Mouse (Mus musculus) thymus, adult 2 months (tissue): Measurements from ENCODE around the gene Wdr89. TPM values are rescaled to one million over a fixed set of nuclear protein-coding genes. Genes with fewer than 3 reads are reported as not detected.

Source experiments
- DNase-seq: peaks from one replicate; pipeline ENCODE4 v3.0.0; 2021
- H3K27ac ChIP-seq: fragments of 200-500 bp; 2 replicates; pipeline ENCODE4 v1.5.1; 2012; ENCODE audit warnings: low read length, control low read depth; ENCODE audit not compliant: control insufficient read depth, insufficient read depth
- H3K27me3 ChIP-seq: fragments of 200-500 bp; 2 replicates; pipeline ENCODE4 v1.6.1; 2012; ENCODE audit warnings: mild to moderate bottlenecking, low read length, moderate library complexity, mixed read lengths; ENCODE audit not compliant: control insufficient read depth, insufficient read depth
- H3K36me3 ChIP-seq: fragments of 200-500 bp; 2 replicates; pipeline ENCODE4 v1.6.1; 2012; ENCODE audit warnings: mild to moderate bottlenecking, low read length, moderate library complexity; ENCODE audit not compliant: control insufficient read depth, insufficient read depth
- H3K4me1 ChIP-seq: fragments of 200-500 bp; replicated peaks from 2 replicates; pipeline ENCODE4 v1.6.1; 2012; ENCODE audit warnings: low read length; ENCODE audit not compliant: control insufficient read depth, insufficient read depth
- H3K4me3 ChIP-seq: fragments of 200-500 bp; 2 replicates; pipeline ENCODE4 v1.5.1; 2012; ENCODE audit warnings: mild to moderate bottlenecking, low read length, control low read depth, moderate library complexity; ENCODE audit not compliant: control insufficient read depth, insufficient read depth
- CTCF ChIP-seq: fragments of 200-500 bp; IDR thresholded peaks from 2 replicates; pipeline ENCODE4 v1.5.1; 2012; ENCODE audit warnings: mild to moderate bottlenecking, control low read depth, low read length, moderate library complexity, borderline replicate concordance; ENCODE audit not compliant: control insufficient read depth, poor library complexity, insufficient read depth; ENCODE audit errors: extremely low read depth
- POLR2A ChIP-seq: fragments of 200-500 bp; IDR thresholded peaks from 2 replicates; pipeline ENCODE4 v1.6.1; 2012; ENCODE audit warnings: mild to moderate bottlenecking, low read length, control low read depth, moderate library complexity; ENCODE audit not compliant: control insufficient read depth, poor library complexity, insufficient read depth; ENCODE audit errors: extremely low read depth
- WGBS: fragments of 180-500 bp; shearing (Covaris S2); methylation state at CpG from one replicate; pipeline ENCODE4 v1.1.7; 2018; 5-methylcytosine and 5-hydroxymethylcytosine counted together
- polyA plus RNA-seq: library from polyadenylated mRNA; depleted of rRNA; stranded (reverse); fragments of >200 nt; gene quantifications from 2 replicates; pipeline ENCODE4 v1.2.3, GENCODE M21; 2012

Wdr89 gene
- polyA plus RNA-seq, 1 experiment: 3.2 TPM

DNA sequence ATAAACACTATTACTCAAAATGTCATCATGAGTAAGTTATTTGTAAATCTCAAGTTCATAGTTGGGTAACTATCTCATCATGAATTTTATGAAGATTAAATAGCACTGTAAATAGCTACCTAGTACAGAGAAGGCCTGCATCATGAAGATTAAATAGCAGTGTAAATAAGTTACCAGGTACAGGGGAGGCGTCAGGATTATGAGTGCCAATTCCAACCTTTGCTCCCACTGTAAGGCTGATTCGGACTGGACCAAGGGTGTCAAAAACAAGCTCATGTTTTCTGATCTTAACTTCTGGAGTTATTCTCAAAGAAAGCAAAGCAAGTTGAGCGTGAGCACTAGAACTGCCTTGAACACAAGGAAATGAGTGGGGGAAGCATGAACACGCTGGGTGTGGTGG is 14.3 kb upstream of the Wdr89 start:
- no peaks in the 10 kb centered on the region for H3K27me3 ChIP-seq
- H3K4me3 ChIP-seq: no peak overlapping the region
- TF ChIP-seq CTCF (no peak), POLR2A (no peak)
- WGBS: 97% methylated on average over 4 of the region's 4 CpGs
- no peak overlapping the region for H3K27ac ChIP-seq
- no peak for DNase-seq
- no peaks in the 10 kb centered on the region for H3K36me3 ChIP-seq
- H3K4me1 ChIP-seq: no peaks in the 10 kb centered on the region; the same call in 1 of the 2 replicates

DNA sequence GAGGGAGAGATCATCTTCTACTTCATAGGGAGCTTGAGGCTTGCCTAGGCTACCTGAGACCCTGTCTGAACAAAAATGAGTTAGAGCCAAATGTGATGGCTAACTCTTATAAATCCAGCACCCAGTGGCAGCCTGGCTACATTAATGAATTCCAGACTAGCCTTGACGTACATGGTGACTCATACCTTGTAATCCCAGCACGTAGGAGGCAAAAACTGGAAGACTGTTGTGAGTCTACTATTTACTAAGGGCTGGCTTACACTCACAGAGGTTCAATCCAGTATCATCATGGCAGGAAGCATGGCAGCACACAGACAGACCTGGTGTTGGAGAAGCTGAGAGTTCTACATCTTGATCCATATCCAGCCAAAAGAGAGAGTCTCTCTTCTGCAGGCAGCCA is 13.5 kb upstream of the Wdr89 start:
- Histone ChIP-seq H3K27ac (no peak overlapping the region), H3K36me3 (no peaks in the 10 kb centered on the region), H3K4me3 (no peak overlapping the region), H3K27me3 (no peaks in the 10 kb centered on the region), H3K4me1 (no peaks in the 10 kb centered on the region; the same call in 1 of the 2 replicates)
- DNase-seq: no peak
- TF ChIP-seq CTCF: no peak
- TF ChIP-seq POLR2A: no peak
- WGBS: 89% methylated on average over 2 of the region's 2 CpGs

- Histone ChIP-seq H3K27ac (no peak overlapping the region), H3K36me3 (no peaks in the 10 kb centered on the region), H3K27me3 (no peaks in the 10 kb centered on the region), H3K4me1 (no peaks in the 10 kb centered on the region), H3K4me3 (no peak overlapping the region)
- no peak for TF ChIP-seq CTCF
- TF ChIP-seq POLR2A: no peak
- 75% methylated on average over 4 of the region's 4 CpGs for WGBS
- DNase-seq: no peak
Measured at GRCm38 (mm10) chr12:75681101-75681500, 11.8 kb upstream of the Wdr89 start.

GRCm38 (mm10) chr12:75678393-75678792 is 9.1 kb upstream of the Wdr89 start:
- Histone ChIP-seq H3K36me3 (no peaks in the 10 kb centered on the region), H3K4me1 (no peaks in the 10 kb centered on the region), H3K4me3 (no peak overlapping the region), H3K27me3 (no peaks in the 10 kb centered on the region), H3K27ac (no peak overlapping the region)
- no peak for DNase-seq
- whole genome bisulfite sequencing: 95% methylated on average over 4 of the region's 4 CpGs
- TF ChIP-seq POLR2A (no peak), CTCF (no peak)

- no peak for DNase-seq
- H3K27ac ChIP-seq: no peak overlapping the region
- no peaks in the 10 kb centered on the region for H3K27me3 ChIP-seq
- 98% methylated on average over 4 of the region's 4 CpGs for WGBS
- H3K4me1 ChIP-seq: peaks cover 6% of the 10 kb centered on the region
- no peaks in the 10 kb centered on the region for H3K36me3 ChIP-seq
- no peak for TF ChIP-seq POLR2A
- no peak for TF ChIP-seq CTCF
- no peak overlapping the region for H3K4me3 ChIP-seq
Measured at GRCm38 (mm10) chr12:75672630-75673029, 3.3 kb upstream of the Wdr89 start.

GRCm38 (mm10) chr12:75671759-75672315 is 2.5 kb upstream of the Wdr89 start:
- Histone ChIP-seq H3K4me1 (peaks cover 6% of the 10 kb centered on the region), H3K27ac (no peak overlapping the region), H3K36me3 (no peaks in the 10 kb centered on the region), H3K27me3 (no peaks in the 10 kb centered on the region), H3K4me3 (no peak overlapping the region)
- peak; percentile 16 for DNase-seq
- 58% methylated on average over 3 of the region's 3 CpGs for WGBS
- TF ChIP-seq POLR2A: no peak
- TF ChIP-seq CTCF: no peak

GRCm38 (mm10) chr12:75670611-75671010 is 1.3 kb upstream of the Wdr89 start:
- H3K4me1 ChIP-seq: peaks cover 6% of the 10 kb centered on the region
- no peak overlapping the region for H3K27ac ChIP-seq
- no peak for TF ChIP-seq CTCF
- TF ChIP-seq POLR2A: no peak
- no peak overlapping the region for H3K4me3 ChIP-seq
- no peak for DNase-seq
- H3K36me3 ChIP-seq: no peaks in the 10 kb centered on the region
- WGBS: 86% methylated on average over 6 of the region's 6 CpGs
- H3K27me3 ChIP-seq: no peaks in the 10 kb centered on the region
